Mouse (Mus musculus) olfactory bulb, adult 2 months (tissue): ENCODE data around the gene Spdya.
A peak's percentile ranks its signal among the peaks of the same experiment; 100 is the strongest.

Experiments used
- CTCF ChIP-seq: fragments of 200-500 bp; IDR thresholded peaks from 2 replicates; pipeline ENCODE4 v1.5.1; 2012; ENCODE audit warnings: low read depth, mild to moderate bottlenecking, low read length, moderate library complexity; ENCODE audit not compliant: insufficient read depth
- POLR2A ChIP-seq: fragments of 200-500 bp; IDR thresholded peaks from 2 replicates; pipeline ENCODE4 v1.6.1; 2012; ENCODE audit warnings: mild to moderate bottlenecking, low read depth, low read length, moderate library complexity; ENCODE audit not compliant: insufficient read depth

- no peak for TF ChIP-seq CTCF
- peak; percentile 48; the same call in 1 of the 2 replicates for TF ChIP-seq POLR2A
Observed at GRCm38 (mm10) chr17:71526711-71527564, 24.9 kb upstream of the Spdya start, which contains the start of gene Ndc80.
